Mouse (Mus musculus) hindbrain, embryonic 16.5 days (tissue): Measurements from ENCODE around the gene Fcgr2b. TPM values are rescaled to one million over a fixed set of nuclear protein-coding genes. Genes with fewer than 3 reads are reported as not detected.

Experiments
- ATAC-seq: fragments of 200-750 bp; cut with Nextera tagmentation; 2 replicates; pipeline ENCODE4 v1.8.0; 2017; ENCODE audit warnings: moderate TSS enrichment, moderate library complexity
- H3K27ac ChIP-seq: fragments of 300-500 bp; sonication (generic); 2 replicates; pipeline ENCODE4 v1.5.1; 2014; ENCODE audit warnings: low read depth, mild to moderate bottlenecking, control low read depth, low read length, moderate library complexity
- H3K27me3 ChIP-seq: fragments of 300-500 bp; sonication (generic); replicated peaks from 2 replicates; pipeline ENCODE4 v1.6.1; 2014; ENCODE audit warnings: low read length; ENCODE audit not compliant: control insufficient read depth, insufficient read depth
- H3K36me3 ChIP-seq: fragments of 300-500 bp; sonication (generic); 2 replicates; pipeline ENCODE4 v1.6.1; 2014; ENCODE audit warnings: mild to moderate bottlenecking, low read length, moderate library complexity, mixed read lengths; ENCODE audit not compliant: control insufficient read depth, insufficient read depth
- H3K4me1 ChIP-seq: fragments of 300-500 bp; sonication (generic); 2 replicates; pipeline ENCODE4 v1.6.1; 2014; ENCODE audit warnings: low read depth, low read length; ENCODE audit not compliant: control insufficient read depth, insufficient read depth
- H3K4me2 ChIP-seq: fragments of 300-500 bp; sonication (generic); 2 replicates; pipeline ENCODE4 v1.6.1; 2014; ENCODE audit warnings: mild to moderate bottlenecking, low read length, control low read depth, moderate library complexity
- H3K4me3 ChIP-seq: fragments of 300-500 bp; sonication (generic); 2 replicates; pipeline ENCODE4 v1.5.1; 2014; ENCODE audit warnings: mild to moderate bottlenecking, low read length, control low read depth, moderate library complexity
- H3K9ac ChIP-seq: fragments of 300-500 bp; sonication (generic); 2 replicates; pipeline ENCODE4 v1.6.1; 2014; ENCODE audit warnings: low read depth, mild to moderate bottlenecking, control low read depth, low read length, moderate library complexity
- H3K9me3 ChIP-seq: fragments of 300-500 bp; sonication (generic); 2 replicates; pipeline ENCODE4 v1.6.1; 2014; ENCODE audit warnings: mild to moderate bottlenecking, low read length, moderate library complexity; ENCODE audit not compliant: control insufficient read depth
- WGBS: fragments of 180-500 bp; shearing (Covaris S2); extraction: QIAGEN DNeasy Blood & Tissue Kit; methylation state at CpG from one replicate; pipeline ENCODE4 v1.1.7; 2014; 5-methylcytosine and 5-hydroxymethylcytosine counted together
- polyA plus RNA-seq: library from polyadenylated mRNA; unstranded; fragments of >200 nt; fragmentation: Nextera tagmentation; extraction: Ambion mirVana; gene quantifications from 2 replicates; pipeline ENCODE4 v1.2.1, GENCODE M21; 2015

Fcgr2b gene
- polyA plus RNA-seq, 1 experiment from 2014 or later, result 2.3 TPM

DNA sequence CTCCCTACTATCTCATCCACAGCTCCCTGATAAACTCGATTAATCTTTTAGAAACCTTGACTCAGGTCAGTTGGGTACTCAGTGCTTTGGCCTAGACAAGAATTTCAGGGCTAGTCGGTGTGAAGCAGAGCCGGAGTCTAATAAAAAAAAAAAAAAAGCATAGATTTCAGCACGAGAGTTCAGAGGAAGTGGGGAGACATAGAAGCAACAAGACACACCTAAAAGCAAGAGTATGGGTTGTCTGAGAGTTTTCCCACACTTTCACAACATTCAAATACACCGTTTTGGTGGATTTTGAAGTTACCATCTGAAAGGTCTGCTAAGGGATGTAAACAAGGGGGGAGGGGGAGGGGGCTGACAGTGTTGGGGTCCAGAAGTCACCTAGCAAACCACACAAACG lies 28.7 kb upstream of the Fcgr2b start:
- no peak overlapping the region for H3K9ac ChIP-seq
- no peak overlapping the region for H3K4me2 ChIP-seq
- no peaks in the 10 kb centered on the region for H3K27me3 ChIP-seq
- no peaks in the 10 kb centered on the region for H3K9me3 ChIP-seq
- no peaks in the 10 kb centered on the region for H3K4me1 ChIP-seq
- H3K36me3 ChIP-seq, result no peaks in the 10 kb centered on the region
- no peak overlapping the region for H3K27ac ChIP-seq
- 71% methylated on average over 6 of the region's 6 CpGs for WGBS
- no peak for ATAC-seq
- no peak overlapping the region for H3K4me3 ChIP-seq

DNA sequence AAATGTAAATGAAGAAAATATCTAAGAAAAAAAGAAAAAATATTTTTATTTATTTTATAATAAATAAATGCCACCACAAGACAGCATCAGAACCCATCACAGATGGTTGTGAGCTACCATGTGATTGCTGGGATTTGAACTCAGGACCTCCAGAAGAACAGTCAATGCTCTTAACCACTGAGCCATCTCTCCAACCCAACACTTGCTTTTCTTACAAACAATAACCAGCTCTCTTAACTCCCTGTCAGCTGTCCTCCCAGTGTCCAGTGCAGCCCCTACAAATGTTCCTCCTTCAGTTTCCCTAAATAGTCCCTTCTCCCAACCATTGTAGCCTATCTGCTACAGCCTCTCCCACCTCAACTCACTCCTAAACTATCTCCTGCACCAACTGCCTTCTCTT lies 23.5 kb upstream of the Fcgr2b start:
- Histone ChIP-seq H3K36me3 (no peaks in the 10 kb centered on the region), H3K4me1 (no peaks in the 10 kb centered on the region), H3K27me3 (no peaks in the 10 kb centered on the region), H3K4me3 (no peak overlapping the region), H3K9ac (no peak overlapping the region), H3K27ac (no peak overlapping the region), H3K4me2 (no peak overlapping the region), H3K9me3 (no peaks in the 10 kb centered on the region)
- ATAC-seq, result no peak

DNA sequence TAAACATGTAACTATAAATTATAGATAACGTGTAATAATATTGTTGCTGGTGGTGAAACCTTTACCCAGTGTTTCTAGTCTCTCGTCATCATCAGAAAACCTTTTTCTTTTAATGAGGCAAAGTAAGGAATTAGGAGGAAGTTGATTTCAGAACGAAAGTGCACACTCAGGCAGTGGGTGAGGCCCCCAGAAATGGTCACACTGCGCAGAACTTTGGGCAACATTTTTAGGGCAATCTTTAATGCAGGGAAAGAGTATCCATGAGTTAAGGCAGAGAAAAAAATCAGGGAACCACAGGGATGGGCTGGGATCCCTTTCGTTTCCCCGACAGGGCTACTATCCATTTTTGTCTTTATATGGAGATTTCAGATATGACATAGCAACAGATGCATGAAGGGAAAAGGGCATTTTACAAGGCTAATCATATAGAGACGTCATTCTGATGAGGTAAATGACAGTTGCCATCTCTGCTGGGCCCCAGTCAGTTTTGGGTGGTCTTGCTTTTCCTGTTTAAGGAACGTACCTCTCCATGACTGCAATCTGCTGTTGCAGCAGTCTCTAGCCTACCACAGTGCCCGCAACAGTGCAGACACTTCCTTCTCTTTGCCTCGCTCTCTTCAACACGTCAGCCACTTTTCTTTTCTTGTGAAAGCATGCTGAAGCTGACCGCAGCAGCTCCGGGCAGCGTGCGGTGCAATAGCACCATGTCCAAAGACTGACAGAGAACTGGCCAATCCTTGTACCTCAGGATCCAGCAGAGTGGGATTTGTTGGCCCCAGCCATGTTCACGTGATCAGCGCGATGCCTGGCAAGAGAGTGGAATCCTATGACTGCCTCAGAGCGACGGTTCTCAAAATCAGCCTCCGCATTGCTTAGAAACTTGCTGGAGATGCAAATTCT lies 21.7 kb upstream of the Fcgr2b start:
- Histone ChIP-seq H3K27me3 (no peaks in the 10 kb centered on the region), H3K4me1 (no peaks in the 10 kb centered on the region), H3K36me3 (no peaks in the 10 kb centered on the region), H3K4me3 (peak overlapping the region; percentile 12; the same call in 1 of the 2 replicates), H3K9me3 (no peaks in the 10 kb centered on the region), H3K4me2 (peak overlapping the region; percentile 35), H3K9ac (no peak overlapping the region), H3K27ac (no peak overlapping the region)
- WGBS, result 65% methylated on average over 21 of the region's 21 CpGs
- ATAC-seq, result no peak

DNA sequence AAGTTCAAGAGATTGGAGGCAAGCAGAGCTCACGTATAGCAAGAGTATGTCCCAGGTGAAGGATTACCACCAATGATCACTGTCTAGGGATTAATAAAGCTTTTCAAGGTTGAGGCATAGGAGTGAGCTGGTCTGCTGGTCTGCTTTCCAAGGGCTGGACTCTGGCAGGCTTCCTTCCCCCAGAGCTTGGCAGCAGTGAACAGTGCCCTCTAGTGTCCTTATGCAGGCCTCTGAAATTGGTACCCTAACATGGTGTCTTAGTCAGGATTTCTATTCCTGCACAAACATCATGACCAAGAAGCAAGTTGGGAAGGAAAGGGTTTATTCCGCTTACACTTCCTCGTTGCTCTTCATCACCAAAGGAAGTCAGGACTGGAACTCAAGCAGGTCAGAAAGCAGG lies 20.4 kb upstream of the Fcgr2b start:
- H3K9ac ChIP-seq, result no peak overlapping the region
- H3K4me3 ChIP-seq, result no peak overlapping the region
- H3K27me3 ChIP-seq, result no peaks in the 10 kb centered on the region
- no peaks in the 10 kb centered on the region for H3K4me1 ChIP-seq
- no peak for ATAC-seq
- H3K27ac ChIP-seq, result no peak overlapping the region
- 55% methylated on average over 3 of the region's 3 CpGs for WGBS
- no peaks in the 10 kb centered on the region for H3K9me3 ChIP-seq
- no peaks in the 10 kb centered on the region for H3K36me3 ChIP-seq
- H3K4me2 ChIP-seq, result no peak overlapping the region

- H3K36me3 ChIP-seq, result no peaks in the 10 kb centered on the region
These were observed 19.7 kb upstream of the Fcgr2b start for GRCm38 (mm10) chr1:170996034-170996433.

DNA sequence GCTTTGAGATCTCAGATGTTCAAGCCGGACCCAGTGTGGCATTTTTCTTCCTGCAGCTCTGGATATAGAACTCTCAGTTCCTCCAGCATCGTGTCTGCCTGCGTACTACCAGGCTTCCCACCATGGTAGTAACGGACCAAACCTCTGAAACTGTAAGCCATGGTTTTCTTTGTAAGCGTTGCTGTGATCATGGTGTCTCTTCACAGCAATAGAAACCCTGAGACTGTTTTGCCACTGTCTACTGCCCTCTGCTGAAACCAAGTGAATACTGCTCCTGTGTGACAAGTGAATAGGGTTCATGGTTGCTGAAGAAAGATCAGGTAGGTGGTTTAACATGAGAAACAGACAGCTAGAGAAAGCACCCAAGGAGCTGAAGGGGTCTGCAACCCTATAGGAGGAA lies 16.2 kb upstream of the Fcgr2b start:
- no peak overlapping the region for H3K27ac ChIP-seq

More at GRCm38 (mm10) chr1:170996034-170996433, 19.7 kb upstream of the Fcgr2b start:
- Histone ChIP-seq H3K27me3 (no peaks in the 10 kb centered on the region), H3K4me1 (no peaks in the 10 kb centered on the region), H3K9ac (no peak overlapping the region), H3K4me2 (no peak overlapping the region), H3K4me3 (no peak overlapping the region), H3K9me3 (no peaks in the 10 kb centered on the region), H3K27ac (no peak overlapping the region)
- no peak for ATAC-seq
- 88% methylated on average over 3 of the region's 3 CpGs for WGBS

GRCm38 (mm10) chr1:170989656-170990055 lies 13.3 kb upstream of the Fcgr2b start:
- Histone ChIP-seq H3K27ac (no peak overlapping the region), H3K9ac (no peak overlapping the region), H3K36me3 (no peaks in the 10 kb centered on the region), H3K4me3 (no peak overlapping the region), H3K4me1 (no peaks in the 10 kb centered on the region), H3K27me3 (no peaks in the 10 kb centered on the region), H3K4me2 (no peak overlapping the region), H3K9me3 (no peaks in the 10 kb centered on the region)
- WGBS, result 64% methylated on average over 9 of the region's 9 CpGs
- ATAC-seq, result no peak

More for the DNA sequence above, 16.2 kb upstream of the Fcgr2b start:
- H3K27me3 ChIP-seq, result no peaks in the 10 kb centered on the region
- ATAC-seq, result no peak
- H3K4me3 ChIP-seq, result no peak overlapping the region
- no peaks in the 10 kb centered on the region for H3K9me3 ChIP-seq
- H3K4me1 ChIP-seq, result no peaks in the 10 kb centered on the region
- H3K9ac ChIP-seq, result no peak overlapping the region
- no peak overlapping the region for H3K4me2 ChIP-seq
- H3K36me3 ChIP-seq, result no peaks in the 10 kb centered on the region
- WGBS, result 65% methylated on average over 5 of the region's 5 CpGs

DNA sequence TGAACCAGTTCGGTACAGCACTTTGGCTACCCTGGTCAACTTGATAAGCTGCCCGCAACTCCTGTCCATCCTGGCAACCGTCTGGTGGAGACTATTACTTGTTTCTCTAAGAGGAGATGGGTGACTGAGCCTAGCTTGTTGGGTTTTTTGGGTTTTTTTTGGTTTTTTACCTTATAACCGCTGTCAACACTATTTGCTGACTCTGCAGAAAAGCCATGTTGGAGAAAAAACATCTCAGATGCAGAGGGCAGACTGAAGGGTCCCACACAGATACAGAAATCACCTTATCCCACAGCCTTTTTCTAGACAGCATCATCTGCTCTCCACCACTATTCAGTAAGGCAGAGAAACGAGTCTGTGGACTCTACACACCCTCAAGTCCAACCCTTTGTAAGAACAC lies 9.5 kb upstream of the Fcgr2b start:
- Histone ChIP-seq H3K27me3 (no peaks in the 10 kb centered on the region), H3K27ac (no peak overlapping the region), H3K4me1 (no peaks in the 10 kb centered on the region), H3K4me2 (no peak overlapping the region), H3K4me3 (no peak overlapping the region), H3K36me3 (no peaks in the 10 kb centered on the region), H3K9ac (no peak overlapping the region), H3K9me3 (no peaks in the 10 kb centered on the region)
- no peak for ATAC-seq
- WGBS, result 83% methylated on average over 5 of the region's 5 CpGs

DNA sequence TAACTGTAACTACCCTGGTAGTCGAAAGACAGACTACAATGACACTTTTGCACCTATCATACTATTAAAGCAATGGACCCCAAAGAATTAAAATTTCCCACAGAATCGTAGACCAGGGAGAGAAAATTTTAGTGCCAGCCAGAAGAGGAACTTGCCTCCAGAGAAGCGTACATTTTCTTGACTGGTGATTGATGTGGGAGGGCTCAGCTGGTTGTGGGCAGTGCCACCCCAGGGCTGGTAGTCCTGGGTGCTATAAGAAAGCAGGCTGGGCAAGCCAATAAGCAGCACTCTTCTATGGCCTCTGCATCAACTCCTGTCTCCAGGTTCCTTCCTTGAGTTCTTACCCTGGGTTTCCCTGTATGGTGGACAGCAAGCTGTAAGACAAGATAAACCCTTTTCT lies 8.7 kb upstream of the Fcgr2b start:
- 85% methylated on average over 3 of the region's 3 CpGs for WGBS
- Histone ChIP-seq H3K27me3 (no peaks in the 10 kb centered on the region), H3K4me1 (no peaks in the 10 kb centered on the region), H3K9me3 (no peaks in the 10 kb centered on the region), H3K36me3 (no peaks in the 10 kb centered on the region), H3K4me3 (no peak overlapping the region), H3K4me2 (no peak overlapping the region), H3K27ac (no peak overlapping the region), H3K9ac (no peak overlapping the region)
- no peak for ATAC-seq
